Mouse (Mus musculus) liver, postnatal 0 days (tissue): ENCODE measurements around the gene Steap3.

Source experiments
- CTCF ChIP-seq: sonication (generic); IDR thresholded peaks from 2 replicates; pipeline ENCODE4 v1.5.1; 2016; ENCODE audit warnings: antibody characterized with exemption, low read depth
- EP300 ChIP-seq: IDR thresholded peaks from 2 replicates; pipeline ENCODE4 v1.6.1; 2016; ENCODE audit warnings: antibody characterized with exemption, low read depth, mild to moderate bottlenecking

DNA sequence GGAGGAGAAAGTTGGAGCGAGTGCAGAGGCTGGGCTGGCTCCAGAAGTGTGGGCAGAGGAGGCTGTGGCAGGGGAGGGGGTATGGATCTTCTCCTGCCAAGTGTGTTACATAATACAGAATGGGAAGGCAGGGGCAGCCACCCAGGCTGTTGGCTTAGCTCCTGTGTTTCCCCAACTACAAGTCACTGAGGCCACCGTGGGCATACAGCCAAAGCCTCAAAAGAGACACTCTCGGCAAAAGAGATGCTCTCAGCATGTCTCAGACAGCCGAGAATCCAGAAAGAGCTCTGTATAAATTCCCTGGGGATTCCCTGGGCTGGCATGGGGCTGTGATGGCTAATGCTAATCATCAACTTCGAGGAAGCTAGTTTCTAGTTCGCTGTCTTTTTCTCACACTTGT, 64.9 kb downstream of the Steap3 start:
- TF ChIP-seq CTCF, result no peak
- no peak for TF ChIP-seq EP300
